Mouse (Mus musculus) inflammation-experienced regulatory T-cells, adult 16 weeks (primary cell): Measurements from ENCODE around the gene BC053393. TPM values are rescaled to one million over a fixed set of nuclear protein-coding genes. Genes with fewer than 3 reads are reported as not detected.

Source experiments
- polyA plus RNA-seq: library from polyadenylated mRNA; unstranded; fragments of 100-300 nt; shearing (Covaris generic); gene quantifications from one replicate; pipeline ENCODE4 v1.2.1, GENCODE M21; 2017

The BC053393 gene
- polyA plus RNA-seq: not detected

DNA sequence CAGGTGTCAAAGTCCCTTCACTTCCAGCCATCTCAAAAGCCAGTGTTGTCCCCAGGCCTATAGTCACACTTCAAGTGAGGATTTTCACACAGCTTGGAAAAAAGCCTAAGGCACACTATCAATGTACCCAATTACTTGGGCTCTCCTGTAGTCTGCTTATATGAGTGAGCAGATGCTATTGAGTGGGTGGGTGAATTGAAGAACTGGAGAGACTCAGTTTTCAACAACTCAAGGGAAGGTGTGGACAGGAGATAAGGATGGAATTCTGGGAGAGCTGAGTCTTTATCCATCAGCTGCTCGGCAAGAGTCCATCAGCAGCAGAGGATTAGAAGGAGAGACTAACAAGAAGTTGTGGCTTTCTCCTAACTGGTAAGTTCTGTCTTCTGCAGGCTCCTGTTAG lies at the start of gene BC053393:
Gene BC053393, plus strand, starts transcription at position 210 of the 400 bp plus-strand sequence.

DNA sequence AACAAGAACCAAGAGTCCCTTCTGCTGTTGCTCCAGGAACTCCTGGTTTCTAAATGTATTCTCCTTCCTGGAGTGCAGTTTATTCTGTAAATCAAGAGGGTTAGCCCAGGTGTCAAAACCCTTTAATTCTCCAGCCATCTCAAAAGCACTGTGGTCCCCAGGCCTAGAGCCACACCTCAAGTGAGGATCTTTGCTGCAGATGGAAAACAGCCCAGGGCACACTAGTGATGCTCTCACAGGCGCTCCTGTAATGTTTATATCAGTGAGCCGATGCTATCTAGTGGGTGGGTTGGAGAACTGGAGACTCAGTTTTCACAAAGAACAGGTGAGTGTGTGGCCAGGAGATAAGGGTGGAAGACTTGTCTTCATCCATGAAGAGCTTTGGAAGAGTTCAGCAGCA lies 47.4 kb upstream of the BC053393 start, which contains the start of gene Gm12169:
Gene Gm12169, plus strand, starts transcription at position 301 of the 400 bp plus-strand sequence.

DNA sequence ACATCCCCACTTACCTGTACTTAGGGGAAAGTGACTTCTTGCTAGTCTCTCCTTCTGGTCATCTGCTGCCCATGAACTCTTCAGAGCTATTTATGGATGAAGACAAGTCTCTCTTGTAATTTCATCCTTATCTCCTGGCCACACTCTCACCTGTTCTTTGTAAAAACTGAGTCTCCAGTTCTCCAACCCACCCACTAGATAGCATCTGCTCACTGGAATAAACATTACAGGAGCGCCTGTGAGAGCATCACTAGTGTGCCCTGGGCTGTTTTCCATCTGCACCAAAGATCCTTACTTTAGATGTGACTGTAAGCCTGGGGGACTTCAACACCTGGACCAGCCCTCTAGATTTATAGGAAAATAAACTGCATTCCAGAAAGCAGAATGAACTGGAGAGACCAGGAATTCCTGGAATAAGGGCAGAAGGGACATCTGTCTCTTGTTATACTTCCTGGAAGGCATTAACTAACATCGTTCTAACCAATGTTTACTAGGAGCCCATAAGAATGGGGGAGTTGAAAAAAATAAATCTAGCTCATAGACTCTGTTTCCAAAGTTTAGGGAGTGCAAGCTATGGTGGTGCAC lies 58.0 kb downstream of the BC053393 start, which contains the start of gene Dppa1:
Gene Dppa1, minus strand, starts transcription at position 51 of the 585 bp plus-strand sequence.

Other genes with a start within 250 kb of the BC053393 start
- gene Itk, start 182.0 kb upstream of the BC053393 start, polyA plus RNA-seq: 320 TPM
- 0.71 TPM for gene Fam71b, start 175.0 kb upstream of the BC053393 start, polyA plus RNA-seq
- gene Med7, start 134.6 kb upstream of the BC053393 start, polyA plus RNA-seq: 65.3 TPM
- gene Havcr2, start 116.6 kb upstream of the BC053393 start, polyA plus RNA-seq: 2.3 TPM
- 0.28 TPM for gene Gm12169, start 47.3 kb upstream of the BC053393 start, polyA plus RNA-seq
- gene Dppa1, start 57.7 kb downstream of the BC053393 start, polyA plus RNA-seq: not detected
- gene Timd2, start 135.5 kb downstream of the BC053393 start, polyA plus RNA-seq: 0.16 TPM
- not detected for gene Havcr1, start 163.5 kb downstream of the BC053393 start, polyA plus RNA-seq
- gene Timd4, start 239.3 kb downstream of the BC053393 start, polyA plus RNA-seq: 0.49 TPM